Mouse (Mus musculus) c-Kit-positive CD71-positive TER-119-positive erythroid progenitor cells, embryonic 14.5 days (primary cell): ENCODE data around the gene Psmc3.
A peak's percentile ranks its signal among the peaks of the same experiment; 100 is the strongest.
"Not testable (repeated sequence)": the region's sequence is repeated elsewhere in the genome, so short reads cannot be mapped to it uniquely, and the experiment has no call there.

Experiments used
- DNase-seq: peaks from one replicate; pipeline ENCODE4 v3.0.0-alpha.2; 2013; ENCODE audit warnings: low spot score

Psmc3 gene

DNA sequence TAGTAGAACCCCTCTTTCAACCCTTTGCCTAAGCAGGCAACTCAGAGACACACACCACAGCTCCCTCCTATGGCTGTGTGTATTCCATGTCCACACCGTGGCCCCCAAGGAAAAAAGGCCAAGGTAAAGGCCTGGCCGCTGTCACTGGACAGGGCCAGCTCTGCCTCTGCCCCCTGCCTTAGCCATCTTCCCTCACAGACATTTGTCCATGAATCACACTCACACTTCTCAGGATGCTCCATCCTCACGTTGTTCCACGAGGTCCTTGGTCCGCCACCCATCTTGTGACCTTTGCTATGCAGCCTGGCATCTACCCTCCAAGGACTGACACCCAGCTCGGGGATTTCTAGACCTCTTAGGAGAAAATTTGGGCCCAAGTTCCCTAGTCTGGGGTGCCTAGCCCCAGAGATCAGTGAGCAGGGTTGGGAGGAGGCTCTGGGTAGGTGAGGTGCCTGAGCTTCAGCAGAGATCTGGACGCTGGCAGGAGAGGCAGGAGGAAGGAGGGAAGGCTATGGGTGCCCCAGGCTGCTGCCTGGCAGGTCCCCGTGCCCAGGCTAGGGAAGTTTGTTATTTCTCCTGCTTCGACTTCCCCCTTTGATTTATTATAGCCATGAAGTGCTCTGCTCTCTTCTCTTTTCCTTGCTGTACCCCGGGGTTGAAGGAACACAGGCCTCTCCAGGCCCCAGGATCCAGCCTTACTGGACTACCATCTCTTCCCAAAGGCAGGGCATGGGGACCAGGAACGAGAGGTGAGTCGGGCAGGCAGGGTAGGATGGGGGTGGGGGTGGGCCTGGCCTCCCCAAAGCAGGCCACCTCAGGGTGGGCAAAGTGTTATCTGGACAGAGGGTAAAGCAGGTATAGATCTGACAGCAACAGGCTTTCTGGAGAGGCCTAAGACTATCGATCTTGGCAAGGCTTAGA, 28.2 kb downstream of the Psmc3 start, which contains the start of gene Spi1:
Gene Spi1 (plus strand): TSS at position 616 of the 921 bp plus-strand sequence.
- no peak for DNase-seq

GRCm38 (mm10) chr2:91082844-91083243, 29.0 kb downstream of the Psmc3 start:
- DNase-seq, result no peak

DNA sequence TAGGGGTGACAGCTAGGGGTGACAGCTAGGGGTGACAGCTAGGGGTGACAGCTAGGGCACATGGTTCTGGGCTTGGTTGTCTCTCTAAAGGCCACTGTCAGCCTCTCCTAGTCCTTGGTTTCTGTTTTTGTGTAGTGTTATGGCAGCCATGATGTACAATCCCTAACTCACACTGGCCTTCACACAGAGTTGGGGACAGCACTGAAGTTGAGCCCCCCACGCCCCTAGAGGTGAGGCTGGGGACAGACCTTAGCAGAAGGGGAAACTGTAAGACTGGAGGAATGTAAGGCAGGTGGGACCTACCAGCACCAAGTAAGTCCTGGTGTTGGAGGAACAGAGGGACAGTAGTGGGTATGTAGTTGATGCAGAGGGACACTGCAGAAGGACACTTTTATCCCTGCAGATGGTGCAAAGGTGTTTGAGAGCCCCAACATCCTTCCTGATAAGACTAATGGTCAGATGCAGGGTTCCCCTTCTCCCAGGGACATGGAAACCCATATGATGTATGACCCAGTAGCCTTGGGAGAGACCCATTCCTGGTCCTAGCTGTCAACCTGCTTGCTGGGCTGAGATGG, 29.6 kb downstream of the Psmc3 start:
- no peak for DNase-seq

GRCm38 (mm10) chr2:91084179-91084820, 30.5 kb downstream of the Psmc3 start:
- no peak for DNase-seq

DNA sequence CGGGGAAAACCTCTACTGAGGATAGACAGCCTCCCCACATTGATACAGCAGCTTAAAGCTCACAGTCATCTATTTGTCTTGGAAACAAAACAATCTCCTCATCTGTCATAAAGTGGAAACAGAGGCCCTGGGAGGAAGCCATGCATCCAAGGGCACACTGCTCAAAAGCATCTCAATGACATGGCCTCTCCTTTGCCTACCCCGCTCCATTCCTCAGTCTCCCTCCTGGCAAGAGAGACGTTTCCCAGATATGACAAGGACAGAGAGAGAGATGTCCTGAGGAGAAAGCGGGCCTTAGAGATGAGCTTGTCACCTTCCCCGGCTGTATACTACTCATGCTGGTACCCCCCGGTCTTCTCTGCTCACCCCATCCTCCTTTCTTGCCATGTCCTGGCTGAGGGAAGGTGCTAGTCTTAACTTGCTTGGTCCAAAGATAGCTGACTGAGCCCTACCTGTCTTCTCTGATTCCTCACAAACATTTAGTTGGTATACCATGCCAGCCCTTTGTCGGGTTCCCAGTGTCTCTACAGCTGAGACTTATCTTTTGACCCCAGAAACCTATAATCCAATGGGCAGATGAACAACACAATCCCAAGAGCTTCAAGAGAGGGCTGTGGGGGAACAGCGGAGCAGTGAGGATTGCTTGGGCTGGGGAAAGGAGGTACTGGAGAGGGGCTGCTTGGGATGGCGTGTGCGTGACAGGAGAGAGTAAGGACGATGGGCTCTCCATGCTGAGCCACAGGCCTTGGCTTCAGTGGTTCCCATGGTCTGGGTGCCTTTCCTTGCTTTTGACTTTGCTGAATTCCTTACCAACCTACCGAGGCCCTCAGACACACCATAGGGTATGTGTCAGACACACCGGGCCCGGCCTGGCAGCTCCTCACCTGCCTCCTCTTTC, 31.9 kb downstream of the Psmc3 start:
- DNase-seq, result no peak

GRCm38 (mm10) chr2:91086392-91087237, 32.8 kb downstream of the Psmc3 start:
- DNase-seq, result no peak

- DNase-seq, result no peak
These were observed 33.6 kb downstream of the Psmc3 start for GRCm38 (mm10) chr2:91087453-91087852.

DNA sequence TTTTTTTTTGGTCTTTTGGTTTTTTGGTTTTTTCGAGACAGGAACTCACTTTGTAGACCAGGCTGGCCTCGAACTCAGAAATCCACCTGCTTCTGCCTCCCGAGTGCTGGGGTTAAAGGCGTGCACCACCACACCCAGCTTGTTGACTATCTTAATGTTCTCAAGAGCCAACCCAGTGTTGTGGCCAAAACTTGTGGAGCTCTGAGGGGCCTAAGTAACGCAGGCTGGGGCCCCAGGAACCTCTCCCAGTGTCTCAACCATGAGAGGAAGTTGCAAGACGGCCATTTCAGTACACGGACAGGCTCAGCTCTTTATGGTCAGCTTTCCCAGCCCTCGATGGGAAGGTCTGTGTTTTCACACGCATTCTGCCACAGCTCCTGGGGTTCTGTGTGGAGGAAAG, 35.2 kb downstream of the Psmc3 start:
- no peak for DNase-seq

DNA sequence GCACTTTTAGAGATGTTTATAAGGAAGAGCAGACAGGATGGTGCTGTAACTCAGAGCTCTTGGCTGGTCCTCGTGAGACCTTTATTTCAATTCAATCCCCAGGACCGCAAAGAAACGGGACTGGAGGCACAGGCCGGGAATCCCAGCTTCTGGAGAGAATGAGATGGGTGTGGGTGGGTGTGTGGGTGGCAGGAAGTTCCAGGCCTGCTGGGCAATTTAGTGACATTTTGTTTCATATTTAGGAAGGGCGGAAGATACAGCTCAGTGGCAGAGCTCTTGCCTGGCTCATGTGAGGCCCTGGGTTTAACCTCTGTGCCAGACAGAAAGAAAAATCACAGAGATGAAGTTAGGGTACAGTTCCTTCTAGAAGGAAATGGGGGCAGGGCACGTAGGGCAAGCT, 36.4 kb downstream of the Psmc3 start:
- DNase-seq, result no peak

DNA sequence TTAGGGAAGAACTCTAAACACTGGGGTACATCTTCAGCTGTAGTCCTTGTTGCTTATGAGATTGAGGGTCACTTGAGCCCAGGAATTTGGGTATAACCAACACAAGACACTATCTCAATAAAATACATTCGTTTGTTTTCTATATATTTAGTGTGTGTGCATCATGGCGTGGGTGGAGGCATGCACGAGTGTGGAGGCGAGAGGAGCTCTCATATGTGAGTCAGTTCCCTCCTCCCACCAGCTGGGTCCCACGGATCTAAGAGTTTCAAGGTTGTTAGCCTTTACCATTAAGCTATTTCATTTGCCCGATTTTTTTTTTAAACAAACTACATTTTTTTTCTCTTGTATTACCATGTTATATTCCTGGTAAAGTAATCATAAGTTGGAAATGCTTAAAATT, 37.0 kb downstream of the Psmc3 start:
- DNase-seq, result no peak

GRCm38 (mm10) chr2:91096524-91096923, 42.7 kb downstream of the Psmc3 start:
- peak; percentile 49 for DNase-seq

- no peak for DNase-seq
These were observed 43.2 kb downstream of the Psmc3 start for GRCm38 (mm10) chr2:91097015-91097414.

- DNase-seq, result no peak
These were observed 44.3 kb downstream of the Psmc3 start for GRCm38 (mm10) chr2:91098156-91098555.

GRCm38 (mm10) chr2:91101124-91101740, 47.4 kb downstream of the Psmc3 start:
- DNase-seq, result peak; percentile 87

DNA sequence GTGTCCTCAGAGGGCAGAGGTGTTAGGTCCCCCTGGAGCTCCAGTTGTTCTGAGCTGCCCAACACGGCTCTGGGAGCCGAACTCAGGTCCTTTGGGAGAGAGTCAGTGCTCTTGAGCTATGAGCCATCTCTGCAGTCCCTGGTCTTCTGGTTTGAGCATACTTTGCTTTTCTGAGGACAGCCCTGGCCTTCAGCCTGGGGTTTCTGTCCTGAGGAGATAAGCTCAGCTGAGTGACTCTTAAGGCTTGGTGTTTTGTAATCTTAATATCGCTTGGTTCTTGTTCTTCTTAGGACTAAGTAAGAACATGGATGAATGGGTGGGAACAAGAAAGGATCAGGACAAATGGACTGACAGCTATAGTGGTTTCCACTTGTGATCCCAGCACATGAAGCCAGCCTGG, 54.3 kb downstream of the Psmc3 start:
- peak; percentile 38 for DNase-seq

- no peak for DNase-seq
These were observed 55.4 kb downstream of the Psmc3 start for GRCm38 (mm10) chr2:91109241-91109640.

DNA sequence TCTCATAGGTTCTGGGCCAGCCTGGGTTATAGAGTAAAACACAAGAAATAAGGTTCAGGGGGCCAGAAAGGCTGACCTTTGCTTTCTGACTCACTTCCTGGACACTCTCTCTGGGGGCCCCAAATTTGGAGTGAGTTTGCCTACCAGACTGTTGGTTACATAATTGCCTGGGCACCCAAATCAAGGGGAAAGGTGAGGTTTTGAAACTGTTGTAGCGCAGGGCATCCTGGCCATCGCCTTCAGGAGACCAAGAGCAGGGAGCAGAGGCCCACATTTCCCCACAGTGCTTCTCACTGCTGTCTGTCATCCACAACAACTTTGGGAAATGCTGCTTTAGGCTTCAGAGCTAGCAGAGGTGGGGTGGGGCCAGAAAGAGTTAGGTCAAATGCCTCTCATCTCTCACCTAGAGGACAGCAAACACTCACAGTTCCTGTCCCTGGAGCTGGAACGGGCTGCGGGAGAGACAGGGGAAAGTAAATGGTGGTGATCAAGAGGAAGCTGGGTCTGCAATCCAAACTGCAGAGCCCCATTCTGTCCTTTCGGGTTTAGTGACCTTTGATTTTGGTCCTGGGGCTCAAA, 56.1 kb downstream of the Psmc3 start:
- DNase-seq, result no peak

DNA sequence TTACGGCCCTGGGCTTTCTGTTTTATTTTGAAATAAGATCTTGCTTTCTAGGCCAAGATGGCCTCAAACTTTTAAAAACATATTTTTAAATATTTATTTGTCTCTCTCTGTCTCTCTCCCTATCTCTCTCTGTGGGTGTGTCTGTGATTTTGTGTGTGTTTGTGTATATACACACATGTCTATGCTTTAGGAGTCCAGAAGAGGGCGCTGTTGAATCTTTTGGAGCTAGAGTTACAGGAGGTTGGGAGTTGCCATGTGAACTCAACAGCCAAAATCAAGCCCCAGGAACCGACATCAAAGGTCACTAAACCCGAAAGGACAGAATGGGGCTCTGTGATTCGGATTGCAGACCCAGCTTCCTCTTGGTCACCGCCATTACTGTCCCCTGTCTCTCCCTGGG, 56.6 kb downstream of the Psmc3 start:
- no peak for DNase-seq

- DNase-seq, result not testable (repeated sequence)
These were observed 58.0 kb downstream of the Psmc3 start for GRCm38 (mm10) chr2:91111832-91112231.

DNA sequence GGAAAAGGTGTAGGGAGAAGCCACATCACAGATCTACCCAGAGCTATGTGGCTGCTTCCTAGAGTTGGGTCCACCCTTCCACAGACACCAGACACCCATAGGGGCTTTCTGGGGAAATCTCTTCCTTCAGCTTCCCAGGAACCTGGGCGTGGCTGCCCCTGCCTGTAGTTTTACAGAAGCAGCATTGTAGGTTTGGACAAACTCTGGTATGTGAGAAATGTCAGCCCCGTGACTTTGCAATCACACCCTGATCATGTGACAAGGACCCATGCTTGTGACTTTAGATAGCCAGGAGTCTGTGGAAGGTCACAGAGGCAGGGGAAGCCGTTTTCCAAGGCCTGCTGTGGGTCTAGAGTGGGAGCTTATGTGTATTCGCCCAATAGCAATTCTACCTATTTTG, 58.7 kb downstream of the Psmc3 start:
- DNase-seq, result peak; percentile 76
